In genomic region chr2:179694936-179695335, GRCm38 (mm10) we compare ENCODE assay signal across 11 mouse cellular contexts.
"Had no signal": no experiment of that assay in that cellular context is flagged by ENCODE, and none has a peak within 500 bp of the region (broad histone marks: within the 10 kb centered on the region; RNA-seq: fewer than 3 reads in every experiment).

No protein-coding gene starts in this region.

- H3K36me3 ChIP-seq: limb, embryonic 12.5 days had no signal

- H3K4me2 ChIP-seq: limb, embryonic 12.5 days had no signal

- H3K9ac ChIP-seq: limb, embryonic 12.5 days; liver, embryonic 14.5 days had no signal

- DNase-seq: kidney, adult 18-20 months; kidney, postnatal 10 days; kidney, postnatal 4 days; lung, adult 18-20 months; right cerebral cortex, adult 18-20 months; right cerebral cortex, postnatal 25 days; thymus, postnatal 4 days had no signal

- H3K27ac ChIP-seq: layer of hippocampus, adult 2 months; limb, embryonic 12.5 days; liver, embryonic 14.5 days; stomach, postnatal 0 days had no signal

- H3K4me3 ChIP-seq: layer of hippocampus, adult 2 months; limb, embryonic 12.5 days had no signal

- H3K9me3 ChIP-seq: limb, embryonic 12.5 days had no signal
